Mouse (Mus musculus) G1E (cell line): ENCODE data around the gene Stoml3.

ENCODE experiments used
- CTCF ChIP-seq: IDR thresholded peaks from 2 replicates; pipeline ENCODE4 v1.5.1; 2012; ENCODE audit warnings: low read depth, low read length, inconsistent platforms, mixed read lengths
- GATA1 ChIP-seq: IDR thresholded peaks from 2 replicates; pipeline ENCODE4 v1.6.1; 2012; ENCODE audit warnings: borderline replicate concordance, low read length, inconsistent platforms, mixed read lengths
- POLR2AphosphoS5 ChIP-seq: IDR thresholded peaks from 2 replicates; pipeline ENCODE4 v1.6.1; 2012; ENCODE audit warnings: low read depth, low read length, inconsistent platforms; ENCODE audit not compliant: insufficient replicate concordance
- TAL1 ChIP-seq: conservative IDR thresholded peaks from 2 replicates; pipeline ENCODE4 v1.6.1; 2012; ENCODE audit warnings: low read depth, low read length, inconsistent platforms, mixed read lengths

- TF ChIP-seq CTCF (no peak), TAL1 (no peak), POLR2AphosphoS5 (no peak), GATA1 (no peak)
Observed at GRCm38 (mm10) chr3:53502428-53502827, 14.0 kb downstream of the Stoml3 start.
